Mouse (Mus musculus) hindbrain, embryonic 13.5 days (tissue): ENCODE results near the gene Ssmem1. TPM values are rescaled to one million over a fixed set of nuclear protein-coding genes. Genes with fewer than 3 reads are reported as not detected.

ENCODE experiments used
- ATAC-seq: fragments of 200-750 bp; cut with Nextera tagmentation; 2 replicates; pipeline ENCODE4 v1.8.0; 2017; ENCODE audit warnings: moderate TSS enrichment; ENCODE audit not compliant: low FRiP score
- H3K27ac ChIP-seq: fragments of 300-500 bp; sonication (generic); 2 replicates; pipeline ENCODE4 v1.5.1; 2015; ENCODE audit warnings: inconsistent platforms, mild to moderate bottlenecking, moderate library complexity
- H3K27me3 ChIP-seq: fragments of 300-500 bp; sonication (generic); 2 replicates; pipeline ENCODE4 v1.6.1; 2015; ENCODE audit warnings: mild to moderate bottlenecking, inconsistent platforms
- H3K36me3 ChIP-seq: fragments of 300-500 bp; sonication (generic); 2 replicates; pipeline ENCODE4 v1.6.1; 2015; ENCODE audit warnings: mild to moderate bottlenecking, inconsistent platforms
- H3K4me1 ChIP-seq: fragments of 300-500 bp; sonication (generic); replicated peaks from 2 replicates; pipeline ENCODE4 v1.6.1; 2015; ENCODE audit warnings: inconsistent platforms
- H3K4me2 ChIP-seq: fragments of 300-500 bp; sonication (generic); 2 replicates; pipeline ENCODE4 v1.6.1; 2015; ENCODE audit warnings: inconsistent platforms, mild to moderate bottlenecking, moderate library complexity
- H3K4me3 ChIP-seq: fragments of 300-500 bp; sonication (generic); 2 replicates; pipeline ENCODE4 v1.5.1; 2015; ENCODE audit warnings: mild to moderate bottlenecking, inconsistent platforms
- H3K9ac ChIP-seq: fragments of 300-500 bp; sonication (generic); 2 replicates; pipeline ENCODE4 v1.6.1; 2015; ENCODE audit warnings: mild to moderate bottlenecking, inconsistent platforms
- H3K9me3 ChIP-seq: fragments of 300-500 bp; sonication (generic); 2 replicates; pipeline ENCODE4 v1.6.1; 2016; ENCODE audit warnings: inconsistent platforms
- WGBS: fragments of 180-500 bp; shearing (Covaris S2); methylation state at CpG from one replicate; pipeline ENCODE4 v1.1.7; 2015; 5-methylcytosine and 5-hydroxymethylcytosine counted together
- polyA plus RNA-seq: library from polyadenylated mRNA; unstranded; fragments of >200 nt; fragmentation: Nextera tagmentation; extraction: Ambion mirVana; gene quantifications from 2 replicates; pipeline ENCODE4 v1.2.1, GENCODE M21; 2015

Gene Ssmem1
- polyA plus RNA-seq, 1 experiment from 2014 or later = 0.12 TPM

GRCm38 (mm10) chr6:30568069-30568468 lies 58.4 kb downstream of the Ssmem1 start, which contains the start of gene Cpa4:
Gene Cpa4 (plus strand): TSS chr6:30568369.
- H3K27me3 ChIP-seq = no peaks in the 10 kb centered on the region

GRCm38 (mm10) chr6:30569331-30569730 lies 59.7 kb downstream of the Ssmem1 start:
- Histone ChIP-seq H3K4me3 (no peak overlapping the region), H3K9ac (no peak overlapping the region), H3K27me3 (no peaks in the 10 kb centered on the region), H3K36me3 (no peaks in the 10 kb centered on the region), H3K9me3 (no peaks in the 10 kb centered on the region), H3K27ac (peak overlapping the region; percentile 36), H3K4me2 (no peak overlapping the region), H3K4me1 (peaks cover 21% of the 10 kb centered on the region)
- no peak for ATAC-seq
- 82% methylated on average over 10 of the region's 10 CpGs for WGBS

More at GRCm38 (mm10) chr6:30568069-30568468, 58.4 kb downstream of the Ssmem1 start, which contains the start of gene Cpa4:
- H3K4me3 ChIP-seq = no peak within 1 kb of the TSS
- H3K9me3 ChIP-seq = no peaks in the 10 kb centered on the region
- no peak within 1 kb of the TSS for H3K4me2 ChIP-seq
- 0 out of 2 replicates have a peak within 1 kb of the TSS, but pooled peaks have one; percentile 13 for H3K27ac ChIP-seq
- no peak for ATAC-seq
- no peak within 1 kb of the TSS for H3K9ac ChIP-seq
- H3K36me3 ChIP-seq = no peaks in the 10 kb centered on the region
- peaks cover 14% of the 10 kb centered on the region for H3K4me1 ChIP-seq
- 74% methylated on average over 5 of the region's 5 CpGs for WGBS

Other genes with a start within 250 kb of the Ssmem1 start
- gene Ube2h, start 205.3 kb upstream of the Ssmem1 start, polyA plus RNA-seq = 58.1 and 61.0 TPM in 2 replicates
- gene Zc3hc1, start 118.8 kb upstream of the Ssmem1 start, polyA plus RNA-seq = 64.9 and 71.4 TPM in 2 replicates
- gene Klhdc10, start 108.0 kb upstream of the Ssmem1 start, polyA plus RNA-seq = 32.9 and 34.2 TPM in 2 replicates
- gene Tmem209, start 66 bp upstream of the Ssmem1 start, polyA plus RNA-seq = 29.5 and 33.4 TPM in 2 replicates
- gene Cpa2, start 31.7 kb downstream of the Ssmem1 start, polyA plus RNA-seq = 6.9 and 8.7 TPM in 2 replicates
- 1.4 and 1.5 TPM in 2 replicates for gene Cpa4, start 58.5 kb downstream of the Ssmem1 start, polyA plus RNA-seq
- gene Cpa5, start 101.2 kb downstream of the Ssmem1 start, polyA plus RNA-seq = not detected in 2 replicates
- gene Cpa1, start 129.4 kb downstream of the Ssmem1 start, polyA plus RNA-seq = 0.71 and 1.1 TPM in 2 replicates
- gene Cep41, start 183.9 kb downstream of the Ssmem1 start, polyA plus RNA-seq = 13.3 and 14.2 TPM in 2 replicates
- 367 and 379 TPM in 2 replicates for gene Mest, start 213.7 kb downstream of the Ssmem1 start, polyA plus RNA-seq